Mouse (Mus musculus): Measurements from ENCODE around the gene Slc25a5. TPM values are rescaled to one million over a fixed set of nuclear protein-coding genes. Genes with fewer than 3 reads are reported as not detected.
"Not testable (repeated sequence)": the region's sequence is repeated elsewhere in the genome, so short reads cannot be mapped to it uniquely, and the experiment has no call there.

Gene Slc25a5
- 414 and 427 TPM in 2 replicates for total RNA-seq (2021)
- long read RNA-seq, transcript Slc25a5-201 (4 exons, 1,240 nt): major isoform, 847 of 1,065 reads
- long read RNA-seq, partial matches to known transcripts: 14 of 1,065 reads
- long read RNA-seq, other reads (novel, unspliced or antisense): 204 of 1,065 reads

DNA sequence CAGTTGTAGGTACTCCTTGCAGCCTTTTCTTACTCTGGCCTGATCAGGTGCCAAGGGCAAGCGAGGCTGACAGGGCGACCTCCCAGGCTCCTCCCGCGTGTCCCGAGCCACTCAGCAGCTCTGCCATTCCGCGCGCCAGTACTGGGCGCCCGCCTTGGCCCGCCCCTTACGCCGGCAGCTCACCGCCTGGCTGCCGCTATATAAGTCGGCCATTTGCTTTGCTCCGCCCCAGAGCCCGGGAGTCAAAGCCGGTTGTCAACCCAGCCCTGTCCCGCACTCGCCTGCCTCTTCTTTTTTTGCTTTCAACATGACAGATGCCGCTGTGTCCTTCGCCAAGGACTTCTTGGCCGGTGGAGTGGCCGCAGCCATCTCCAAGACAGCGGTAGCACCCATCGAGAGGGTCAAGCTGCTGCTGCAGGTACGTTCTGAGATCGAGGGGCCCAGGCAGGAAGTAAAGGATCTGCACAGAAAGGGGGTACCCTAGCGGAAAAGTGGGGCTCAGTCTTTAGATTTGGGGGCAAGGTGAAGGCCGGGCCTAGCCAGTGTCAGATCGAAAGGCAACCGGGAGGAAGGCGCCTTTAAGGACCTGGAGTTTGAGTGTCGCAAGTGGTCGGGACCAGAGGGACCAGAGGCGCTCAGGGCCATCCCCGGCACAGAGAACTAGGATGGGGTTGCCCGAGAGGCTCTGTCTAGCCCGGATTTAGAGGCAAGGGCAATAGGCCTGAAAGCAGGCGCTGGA lies at the start of gene Slc25a5:
Slc25a5 (plus strand) TSS at position 228 of the 739 bp plus-strand sequence.
- DNase-seq: peak; percentile 83

DNA sequence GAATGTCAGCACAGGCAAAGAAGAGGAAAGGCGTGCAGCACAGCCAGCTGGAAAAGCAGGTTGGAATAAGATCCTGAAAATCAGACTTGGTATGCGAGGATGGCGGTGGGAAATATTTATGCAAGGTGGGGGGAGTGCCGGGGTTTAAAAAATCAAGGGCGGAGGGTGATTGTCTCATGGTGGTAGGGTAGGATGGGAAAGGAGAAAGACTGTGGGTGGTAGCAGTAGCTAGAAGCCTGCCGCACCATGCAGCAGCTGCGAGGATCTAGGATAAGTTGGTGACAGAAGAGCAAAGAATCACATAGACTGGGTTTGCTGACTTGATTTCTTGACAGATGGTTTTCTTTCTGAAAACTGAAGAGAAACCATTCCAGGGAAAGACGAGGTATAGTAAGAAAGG lies 48.7 kb upstream of the Slc25a5 start:
- DNase-seq: no peak

DNA sequence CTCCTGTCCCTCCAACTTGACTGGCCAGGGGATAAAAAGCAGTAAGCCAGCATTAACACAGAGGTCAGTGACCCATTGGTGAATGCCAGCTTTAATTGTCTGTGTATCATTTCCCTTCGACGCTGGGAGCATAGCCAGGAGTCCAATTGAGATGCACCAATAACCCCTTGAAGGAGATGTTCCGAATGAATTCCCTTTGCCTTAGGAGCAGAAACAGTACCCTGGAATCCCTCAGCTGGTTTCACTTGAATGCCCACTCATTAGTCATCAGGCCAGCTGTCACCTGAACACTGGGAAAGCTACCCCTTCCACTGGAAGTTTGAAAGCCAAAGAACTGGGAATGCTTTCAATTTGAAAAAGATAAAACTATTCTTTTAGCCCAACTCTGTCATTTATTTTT lies 46.9 kb upstream of the Slc25a5 start:
- no peak for DNase-seq

DNA sequence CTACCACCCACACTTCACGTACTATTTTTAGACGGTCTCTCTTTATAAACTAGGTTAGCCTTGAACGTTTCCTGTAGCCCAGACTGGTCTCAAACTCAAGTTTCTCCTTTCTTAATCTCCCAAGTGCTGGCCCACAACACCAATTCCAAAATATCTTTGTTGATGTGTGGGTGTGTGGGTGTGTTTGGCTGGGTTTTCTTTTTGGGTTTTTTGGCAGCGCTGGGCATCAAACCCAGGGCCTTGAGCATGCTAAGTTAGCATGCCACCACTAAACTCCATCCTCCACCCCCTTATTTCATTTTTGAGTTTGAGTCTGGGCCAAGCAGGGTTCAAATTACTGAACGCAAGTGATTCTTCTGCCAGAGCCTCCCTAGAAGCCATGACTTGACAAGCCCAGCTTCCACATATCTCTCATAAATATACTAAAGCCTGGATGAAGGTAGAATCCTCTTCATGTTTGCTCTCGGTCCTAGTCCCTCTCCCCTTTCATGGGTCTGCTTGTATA lies 46.1 kb upstream of the Slc25a5 start:
- no peak for DNase-seq

DNA sequence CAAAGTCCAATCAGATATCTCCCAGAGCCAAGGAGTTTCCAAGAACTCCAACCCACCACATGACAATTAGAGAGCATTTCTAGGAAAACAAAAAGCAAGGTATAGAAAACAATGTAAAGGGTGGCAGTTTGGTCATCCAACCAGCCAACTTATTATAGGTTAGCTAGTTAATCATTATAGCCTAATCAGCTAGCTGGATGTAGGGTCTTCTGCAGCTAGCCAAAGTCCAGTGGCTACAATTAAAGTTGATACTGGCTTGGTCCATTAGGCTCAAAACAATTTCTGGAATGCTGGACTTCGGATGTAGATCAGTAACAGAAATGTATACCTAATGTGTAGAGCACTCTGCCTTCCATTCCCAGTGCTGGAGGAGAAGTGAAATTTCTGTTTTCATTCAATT lies 44.9 kb upstream of the Slc25a5 start:
- no peak for DNase-seq

DNA sequence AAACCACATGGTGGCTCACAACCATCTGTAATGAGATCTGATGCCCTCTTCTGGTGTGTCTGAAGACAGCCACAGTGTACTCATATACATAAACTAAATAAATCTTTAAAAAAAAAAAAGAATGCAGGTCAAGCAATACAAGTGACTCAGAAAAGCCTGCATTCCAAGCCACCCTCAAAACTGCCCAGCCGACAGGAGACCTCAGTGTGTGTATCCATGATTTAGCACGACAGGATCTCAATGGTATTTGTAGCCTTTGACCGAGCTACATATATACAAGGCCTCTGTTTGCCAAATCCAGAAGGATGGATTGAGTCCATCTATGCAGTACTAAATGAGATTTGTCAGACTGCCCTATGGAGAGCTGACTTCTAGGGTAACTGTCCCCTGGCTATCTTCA lies 42.9 kb upstream of the Slc25a5 start:
- no peak for DNase-seq

DNA sequence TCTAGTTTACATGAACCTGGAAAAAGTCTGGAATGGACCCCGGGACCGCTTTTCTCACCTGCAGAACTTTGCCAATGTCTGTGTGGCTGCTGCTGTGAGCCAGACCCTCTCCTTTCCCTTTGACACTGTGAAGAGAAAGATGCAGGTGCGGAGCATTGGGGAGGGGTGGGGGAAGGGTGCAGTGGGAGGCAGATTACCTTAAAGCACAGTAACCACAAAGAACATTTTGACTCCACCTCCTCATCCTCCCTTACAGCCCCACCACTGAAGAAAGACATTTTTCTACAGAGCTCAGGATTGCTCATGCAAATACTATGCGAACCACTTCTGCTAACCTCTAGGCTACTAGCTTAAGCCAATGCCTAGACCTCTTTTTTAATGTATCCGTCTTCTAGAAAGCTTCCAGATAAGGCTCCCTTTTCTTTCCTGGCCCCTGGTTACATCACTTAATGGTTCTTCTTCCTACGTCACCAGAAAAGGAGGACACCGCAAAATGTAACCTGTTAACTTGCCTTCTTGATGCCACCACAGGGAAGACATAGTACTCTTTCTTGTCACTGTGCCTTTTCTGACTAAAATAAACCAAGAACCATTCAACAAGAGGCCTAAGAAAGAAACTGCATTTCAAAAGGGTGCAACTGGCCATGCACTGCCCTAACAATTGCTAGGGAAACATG lies 37.5 kb upstream of the Slc25a5 start:
- DNase-seq: no peak

DNA sequence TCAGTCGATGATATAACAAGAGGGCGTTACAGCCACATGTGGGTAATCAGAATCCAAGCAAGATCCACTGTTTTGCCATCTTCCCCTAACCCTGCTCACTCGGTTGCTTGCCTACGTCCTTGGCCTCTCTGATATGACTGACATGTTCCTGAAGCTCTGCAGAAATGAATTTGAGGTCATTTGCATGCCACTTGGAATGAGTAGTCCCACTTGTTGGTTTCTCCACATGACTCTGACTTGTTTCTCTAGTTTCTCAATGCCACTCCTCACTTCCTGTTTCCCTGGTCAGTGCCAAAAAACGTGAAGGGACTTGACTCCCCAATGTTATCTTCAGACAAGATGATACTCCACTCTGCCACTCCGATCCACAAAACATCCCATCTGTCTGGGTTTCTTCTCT lies 36.9 kb upstream of the Slc25a5 start:
- no peak for DNase-seq

DNA sequence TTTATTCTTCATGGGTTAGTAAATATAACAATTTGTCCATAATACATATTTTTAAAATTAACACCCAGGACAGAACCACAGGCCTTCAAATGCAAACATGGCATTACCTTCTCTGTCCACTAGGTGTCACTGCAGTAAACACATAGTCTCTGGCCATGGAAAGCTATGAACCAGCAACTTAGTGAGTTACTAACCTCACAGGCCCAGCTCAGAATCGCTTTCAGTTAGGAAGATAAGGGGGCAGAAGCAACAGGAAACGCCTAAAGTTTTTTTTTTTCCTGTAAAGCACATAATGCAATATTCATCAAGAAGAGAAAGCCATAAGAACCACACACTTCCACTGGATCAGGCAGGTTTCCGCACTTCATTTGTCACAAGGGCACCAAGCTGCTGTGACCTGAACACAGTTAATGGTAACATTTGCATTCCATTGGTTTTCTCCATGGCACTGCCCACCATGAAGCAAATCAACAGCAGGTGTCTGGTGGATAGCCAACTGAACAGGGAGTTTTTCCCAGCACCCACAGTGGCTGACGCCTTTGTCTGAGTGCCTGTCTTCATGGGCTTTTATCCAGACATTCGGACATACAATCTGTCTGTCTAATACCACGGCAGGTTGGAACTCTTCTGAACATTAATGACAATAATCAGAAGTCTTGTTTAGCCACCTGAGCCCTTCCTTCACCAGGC lies 34.4 kb upstream of the Slc25a5 start:
- no peak for DNase-seq

DNA sequence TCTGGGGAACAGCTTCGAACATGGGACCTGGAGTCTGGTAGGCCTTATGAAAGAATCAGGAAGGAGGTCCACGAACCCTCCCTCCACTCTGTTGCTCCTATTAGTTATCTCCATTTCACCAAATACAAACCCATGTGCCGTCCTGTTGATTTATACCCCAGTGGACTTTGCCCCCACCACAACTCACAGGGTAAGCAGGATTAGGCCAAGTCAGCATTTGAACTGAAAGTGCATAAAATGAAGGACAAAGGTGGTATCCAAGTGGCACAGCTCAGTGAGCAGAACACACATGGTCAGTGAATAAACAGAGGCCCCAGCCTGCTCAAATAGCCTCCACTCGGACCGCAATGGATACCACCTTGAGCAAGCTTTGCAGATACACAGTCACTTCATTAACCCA lies 33.2 kb upstream of the Slc25a5 start:
- no peak for DNase-seq

DNA sequence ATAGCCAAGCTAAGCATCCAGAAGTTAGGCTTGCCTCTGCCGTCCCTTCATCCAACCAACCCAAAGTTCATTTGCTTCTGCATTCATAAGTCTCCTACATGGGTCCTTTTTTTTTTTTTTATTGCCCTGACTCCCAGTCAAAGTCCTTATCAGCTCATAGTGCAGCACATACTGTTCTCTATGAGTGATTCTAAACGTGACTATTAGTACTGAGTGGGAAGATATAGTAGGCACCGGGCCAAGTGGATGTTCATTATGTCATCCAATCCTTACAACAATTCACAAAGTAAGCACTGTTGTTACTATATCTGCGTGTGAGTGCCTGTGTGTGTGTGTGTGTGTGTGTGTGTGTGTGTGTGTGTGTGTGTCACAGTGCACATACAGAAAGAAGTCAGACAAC lies 32.6 kb upstream of the Slc25a5 start:
- DNase-seq: no peak

DNA sequence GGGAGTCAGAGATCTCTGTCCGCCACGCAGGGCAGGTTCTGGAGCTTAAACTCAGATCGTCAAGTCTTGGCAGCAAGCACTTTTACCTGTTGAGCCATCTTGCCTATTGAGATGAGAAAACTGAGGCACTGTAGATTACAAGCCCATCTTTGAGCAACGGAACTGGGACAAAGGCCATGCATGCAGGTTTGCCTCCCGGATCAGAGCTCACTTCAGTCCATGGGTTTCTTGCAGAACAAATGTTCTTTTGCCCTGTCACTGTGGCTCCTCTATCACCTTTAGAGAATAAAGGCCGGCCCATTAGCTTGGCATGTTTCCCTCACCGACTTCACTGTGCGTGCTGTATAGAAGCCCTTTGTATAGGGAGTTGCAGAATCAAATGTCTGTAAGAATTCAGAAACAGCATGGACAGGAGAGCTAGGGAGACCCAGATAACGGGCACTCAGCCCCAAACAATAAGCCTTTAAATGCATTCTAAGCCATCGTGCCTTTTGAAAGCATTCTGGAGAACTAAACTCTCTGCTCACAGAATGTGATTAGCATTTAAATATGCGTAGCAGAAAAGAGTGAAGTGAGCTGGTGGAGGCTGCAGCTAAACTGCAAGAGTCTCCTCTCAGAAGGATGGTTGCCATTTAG lies 32.0 kb upstream of the Slc25a5 start:
- no peak for DNase-seq

DNA sequence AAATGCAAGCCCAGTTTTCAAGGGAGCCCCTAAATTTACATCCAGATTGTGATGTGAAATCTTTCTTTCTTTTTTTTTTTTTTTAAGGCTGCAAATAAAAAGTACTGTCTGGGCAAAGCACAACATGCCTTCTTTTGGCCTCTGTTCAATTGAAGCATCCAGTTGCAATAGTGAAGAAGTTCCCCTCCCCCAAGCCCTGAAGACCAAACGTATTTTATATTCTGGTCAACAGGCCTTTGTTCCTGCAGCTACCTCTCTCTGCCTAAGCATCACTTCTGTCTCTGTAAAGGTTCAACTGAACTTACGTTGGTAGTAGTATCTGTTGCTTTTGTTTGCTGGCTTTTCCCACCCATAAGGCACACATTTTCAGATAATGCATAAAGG lies 31.5 kb upstream of the Slc25a5 start:
- no peak for DNase-seq

DNA sequence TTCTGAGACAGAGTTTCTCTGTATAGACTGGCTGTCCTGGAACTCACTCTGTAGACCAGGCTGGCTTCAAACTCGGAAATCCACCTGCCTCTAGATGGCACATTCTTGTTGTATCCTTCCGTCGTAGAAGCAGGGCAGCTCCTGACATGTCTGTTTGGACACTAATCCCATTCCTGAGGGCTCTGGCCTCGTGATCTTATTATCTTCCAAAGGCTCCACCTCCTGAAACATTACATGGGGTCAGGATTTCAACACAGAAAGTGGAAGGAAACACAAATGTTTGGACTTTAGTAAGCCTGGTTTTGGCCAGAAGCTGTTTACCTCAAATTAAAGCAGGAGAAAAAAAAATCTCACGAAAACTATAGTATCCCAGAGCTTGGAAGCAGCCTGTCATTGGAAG lies 28.1 kb upstream of the Slc25a5 start:
- DNase-seq: no peak

DNA sequence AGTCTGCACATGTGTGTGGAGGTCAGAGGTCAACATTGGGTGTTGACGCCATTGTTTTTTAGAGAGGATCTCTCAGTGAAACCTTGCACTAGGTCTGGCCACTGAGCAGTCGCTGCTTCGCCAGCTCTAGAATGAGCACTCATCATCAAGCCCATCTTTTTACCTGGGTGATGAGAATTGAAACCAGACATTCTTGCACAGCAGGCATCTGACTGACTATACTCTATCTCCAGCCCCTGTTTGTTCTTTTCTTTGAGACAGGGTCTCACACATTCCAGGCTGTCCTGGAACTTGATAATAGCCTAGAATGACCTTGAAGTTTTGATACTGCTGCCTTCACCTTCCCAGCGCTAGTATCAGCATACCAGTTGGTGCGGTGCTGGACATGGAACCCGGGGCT lies 22.9 kb upstream of the Slc25a5 start:
- DNase-seq: no peak

DNA sequence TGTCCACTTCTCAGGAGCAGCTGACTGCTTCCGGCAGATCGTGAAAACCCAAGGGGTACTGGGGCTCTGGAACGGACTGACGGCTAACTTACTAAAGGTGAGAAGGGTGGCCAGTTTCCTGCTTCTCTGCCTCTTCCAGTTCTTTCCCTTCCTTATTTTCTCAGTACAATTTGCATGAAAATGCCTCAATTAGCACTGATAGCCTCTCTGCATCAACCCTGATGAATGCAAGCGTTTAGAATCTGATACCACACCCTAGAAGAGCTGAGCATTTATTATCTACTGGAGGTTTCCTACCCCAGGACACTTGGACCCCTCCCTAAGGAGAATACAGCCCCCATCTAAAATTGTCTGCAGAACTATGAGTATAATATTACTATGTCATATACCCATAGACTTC lies 19.9 kb upstream of the Slc25a5 start:
- no peak for DNase-seq

DNA sequence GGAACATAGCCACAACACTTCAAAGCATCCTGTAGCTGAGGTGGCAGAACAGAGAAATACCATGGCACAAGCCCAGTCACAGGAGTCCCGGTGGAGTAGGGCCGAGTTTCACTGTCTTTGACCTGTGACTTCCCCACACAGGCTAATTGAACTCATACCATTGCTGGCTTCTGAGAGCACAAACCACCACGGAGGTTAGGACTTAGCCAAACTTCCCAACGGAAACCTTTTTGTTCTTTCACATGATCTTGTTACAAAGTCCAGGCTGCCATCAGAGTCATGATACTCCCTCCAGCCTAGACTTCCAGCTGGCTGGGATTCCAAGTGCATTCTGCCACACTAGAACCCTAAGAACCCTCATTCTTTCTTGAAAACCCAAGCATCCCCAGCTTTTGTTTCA lies 17.8 kb upstream of the Slc25a5 start:
- no peak for DNase-seq

DNA sequence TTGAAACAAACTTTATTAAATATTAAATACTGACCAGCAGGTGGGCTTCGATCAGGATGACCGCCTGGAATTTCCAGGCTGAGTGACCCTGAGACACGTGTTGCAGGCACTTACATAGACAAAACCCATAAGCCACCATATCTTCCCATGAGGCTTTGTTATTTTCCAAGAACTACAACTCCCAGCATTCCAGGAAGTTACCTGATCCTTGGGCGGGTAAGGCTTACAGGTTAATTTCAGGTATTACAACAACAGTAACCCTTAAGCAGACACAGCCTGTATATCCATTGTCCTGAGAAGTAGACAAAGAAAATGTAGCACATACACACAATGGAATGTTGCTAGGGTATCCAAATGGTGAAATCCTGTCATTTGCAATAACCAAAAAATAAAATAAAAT lies 6.1 kb upstream of the Slc25a5 start:
- DNase-seq: no peak

DNA sequence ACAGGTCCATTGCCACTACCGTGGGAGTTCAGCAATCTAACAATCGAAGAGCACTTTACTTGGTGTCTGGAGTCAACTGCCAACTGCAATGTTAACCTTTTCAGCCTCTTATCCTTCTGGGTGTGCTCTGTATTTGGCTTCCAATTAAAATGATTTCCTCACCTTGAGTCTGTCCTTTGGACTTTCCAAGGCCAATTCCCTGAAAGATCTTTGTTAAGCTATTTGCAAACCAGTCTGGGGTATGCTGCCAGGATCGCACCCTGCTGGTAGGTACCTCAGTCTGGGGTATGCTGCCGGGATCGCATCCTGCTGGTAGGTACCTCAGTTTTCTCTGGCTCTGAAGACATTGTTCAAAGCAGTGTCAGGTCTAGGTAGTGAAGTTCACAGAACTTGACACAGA lies 880 bp upstream of the Slc25a5 start:
- no peak for DNase-seq

DNA sequence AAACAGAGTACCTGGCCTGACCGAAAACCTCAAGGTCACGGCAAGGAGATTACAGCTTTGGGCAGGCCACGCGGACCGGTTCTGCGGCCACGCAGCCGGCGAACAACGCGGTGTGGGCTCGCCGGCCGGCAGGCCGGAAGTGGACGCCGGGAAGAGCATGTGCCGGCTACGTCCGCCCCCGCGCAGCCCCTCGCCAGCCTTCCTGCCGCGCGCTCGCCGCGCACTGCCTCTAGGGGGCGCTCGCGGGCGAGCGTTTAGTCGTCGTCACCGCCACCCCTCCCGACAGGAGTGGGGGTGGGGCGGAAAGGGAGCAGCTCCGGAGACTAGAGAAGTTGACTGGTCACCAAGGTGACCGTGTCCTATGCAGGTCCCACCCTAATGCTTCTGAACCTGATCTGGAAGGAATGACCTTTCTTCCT lies 721 bp downstream of the Slc25a5 start:
- DNase-seq: peak; percentile 83

DNA sequence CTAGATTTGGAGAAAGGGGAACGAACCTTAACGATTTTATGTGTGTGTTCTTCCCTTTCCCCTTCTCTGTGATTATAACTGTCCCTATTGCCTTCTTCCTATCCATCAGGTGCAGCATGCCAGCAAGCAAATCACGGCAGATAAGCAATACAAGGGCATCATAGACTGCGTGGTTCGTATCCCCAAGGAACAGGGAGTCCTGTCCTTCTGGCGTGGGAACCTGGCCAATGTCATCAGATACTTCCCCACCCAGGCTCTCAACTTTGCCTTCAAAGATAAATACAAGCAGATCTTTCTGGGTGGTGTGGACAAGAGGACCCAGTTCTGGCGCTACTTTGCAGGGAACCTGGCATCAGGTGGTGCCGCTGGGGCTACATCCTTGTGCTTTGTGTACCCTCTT lies 1.3 kb downstream of the Slc25a5 start:
- not testable (repeated sequence) for DNase-seq

DNA sequence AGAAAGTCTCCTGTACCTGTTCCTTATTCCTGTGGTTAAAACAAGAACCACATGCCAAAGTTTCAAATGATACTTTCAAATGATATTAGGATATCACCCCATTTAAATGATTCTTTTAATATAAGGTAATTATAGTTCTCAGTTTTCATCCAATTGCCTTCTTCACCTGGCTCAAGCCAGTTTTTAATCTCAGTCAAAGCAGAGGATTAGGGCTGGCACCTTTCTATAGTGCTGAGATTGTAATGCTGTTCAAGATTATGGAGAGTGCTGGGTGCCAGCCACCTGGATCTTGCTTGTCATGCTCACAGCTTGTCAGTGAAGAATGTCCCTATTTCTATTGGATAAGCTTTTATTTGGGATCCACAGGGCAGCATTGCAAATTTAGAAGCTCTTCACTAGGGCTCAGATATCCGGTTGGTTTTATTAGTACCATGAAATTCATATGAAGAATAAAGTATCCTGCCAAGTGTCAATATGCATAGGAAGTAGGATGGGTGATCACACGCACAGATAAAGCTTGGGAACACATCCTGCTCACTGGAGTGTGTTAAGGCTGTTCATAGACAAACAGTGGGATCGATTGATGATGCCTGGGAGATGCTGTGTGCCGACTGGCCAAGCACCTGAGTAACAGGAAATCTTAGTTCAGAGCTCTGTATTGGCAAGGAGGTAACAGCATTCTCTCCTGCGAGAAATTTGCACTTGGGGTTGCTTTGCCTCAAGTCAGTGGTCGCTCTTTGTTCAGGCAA lies 3.9 kb downstream of the Slc25a5 start:
- DNase-seq: no peak
